Mouse (Mus musculus) kidney, adult 11 months (tissue): Measurements from ENCODE around the gene Rnf168.

Experiments used
- DNase-seq: peaks from one replicate; pipeline ENCODE4 v3.0.0; 2022

Gene Rnf168

DNA sequence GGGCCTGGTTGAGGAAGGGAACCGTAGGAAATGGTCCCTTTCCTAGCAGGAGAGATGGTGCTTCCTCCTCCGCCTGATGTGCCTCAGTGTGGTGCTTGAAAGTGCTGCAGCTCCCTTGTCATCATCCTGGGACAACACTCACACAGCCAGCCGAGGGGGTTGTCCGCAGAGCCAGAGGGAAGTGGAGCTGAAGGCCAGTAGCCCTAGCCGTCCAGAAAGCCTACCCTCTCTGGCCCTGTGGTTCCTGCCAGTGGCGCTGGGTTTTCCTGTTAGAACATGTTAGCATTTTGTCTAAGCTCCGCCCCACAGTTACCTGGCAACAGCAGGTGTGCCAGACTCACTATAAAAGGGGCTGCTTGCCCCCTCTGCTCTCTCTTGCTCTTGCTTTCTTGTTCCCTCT, 46.7 kb downstream of the Rnf168 start:
- no peak for DNase-seq

DNA sequence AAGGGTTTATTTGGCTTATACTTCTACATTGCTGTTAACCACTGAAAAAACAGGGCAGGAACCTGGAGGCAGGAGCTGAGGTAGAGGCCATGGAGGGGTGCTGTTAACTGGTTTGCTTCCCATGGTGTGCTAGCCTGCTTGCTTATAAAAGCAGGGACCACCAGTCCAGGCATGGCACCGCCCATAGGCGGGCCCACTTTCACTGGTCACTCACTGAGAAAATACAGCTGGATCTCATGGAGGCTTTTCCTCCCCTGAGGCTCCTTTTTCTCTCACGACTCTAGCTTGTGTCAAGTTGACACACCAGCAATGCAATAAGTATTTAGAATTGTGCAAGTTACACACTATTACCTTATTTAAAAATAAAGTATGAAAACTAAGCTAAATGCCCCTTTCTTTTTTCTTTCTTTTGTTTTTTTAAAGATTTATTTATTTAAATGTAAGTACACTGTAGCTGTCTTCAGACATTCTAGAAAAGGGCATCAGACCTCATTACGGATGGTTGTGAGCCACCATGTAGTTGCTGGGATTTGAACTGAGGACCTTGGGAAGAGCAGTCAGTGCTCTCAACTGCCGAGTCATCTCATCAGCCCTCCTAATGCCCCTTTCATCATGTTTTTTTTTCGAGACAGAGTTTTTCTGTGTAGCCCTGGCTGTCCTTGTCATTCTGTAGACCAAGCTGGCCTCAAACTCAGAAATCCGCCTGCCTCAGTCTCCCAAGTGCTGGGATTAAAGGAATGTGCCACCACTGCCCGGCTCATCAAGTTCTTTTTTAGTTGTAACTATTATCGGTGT, 53.8 kb downstream of the Rnf168 start:
- no peak for DNase-seq

DNA sequence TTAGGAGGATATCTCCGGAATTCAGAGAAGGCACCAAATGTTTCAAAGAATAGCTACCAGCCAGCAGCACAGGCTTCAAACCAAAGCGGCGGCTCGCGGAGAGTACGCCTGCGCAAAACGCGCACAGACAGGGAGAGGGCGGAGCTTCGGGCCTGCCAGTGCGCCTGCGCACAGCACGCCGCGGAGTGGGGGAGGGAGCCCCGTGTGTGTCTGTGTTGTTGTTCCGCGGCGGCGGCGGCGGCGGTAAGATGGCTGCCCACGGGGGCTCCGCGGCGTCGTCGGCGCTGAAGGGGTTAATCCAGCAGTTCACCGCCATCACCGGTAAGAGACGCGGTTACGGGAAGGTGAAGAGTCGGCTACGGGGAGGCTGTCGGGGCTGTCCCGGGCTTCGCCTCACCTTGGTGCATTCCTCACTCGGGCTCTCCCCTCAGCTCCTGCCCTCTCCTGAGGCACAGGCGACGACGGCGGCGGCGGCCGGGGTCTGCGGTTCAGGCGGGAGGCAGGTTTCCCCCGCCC, 54.8 kb downstream of the Rnf168 start, which contains the start of gene Ubxn7:
Gene Ubxn7, plus strand, starts transcription at position 218 of the 516 bp plus-strand sequence.
- DNase-seq, result peak; percentile 95

DNA sequence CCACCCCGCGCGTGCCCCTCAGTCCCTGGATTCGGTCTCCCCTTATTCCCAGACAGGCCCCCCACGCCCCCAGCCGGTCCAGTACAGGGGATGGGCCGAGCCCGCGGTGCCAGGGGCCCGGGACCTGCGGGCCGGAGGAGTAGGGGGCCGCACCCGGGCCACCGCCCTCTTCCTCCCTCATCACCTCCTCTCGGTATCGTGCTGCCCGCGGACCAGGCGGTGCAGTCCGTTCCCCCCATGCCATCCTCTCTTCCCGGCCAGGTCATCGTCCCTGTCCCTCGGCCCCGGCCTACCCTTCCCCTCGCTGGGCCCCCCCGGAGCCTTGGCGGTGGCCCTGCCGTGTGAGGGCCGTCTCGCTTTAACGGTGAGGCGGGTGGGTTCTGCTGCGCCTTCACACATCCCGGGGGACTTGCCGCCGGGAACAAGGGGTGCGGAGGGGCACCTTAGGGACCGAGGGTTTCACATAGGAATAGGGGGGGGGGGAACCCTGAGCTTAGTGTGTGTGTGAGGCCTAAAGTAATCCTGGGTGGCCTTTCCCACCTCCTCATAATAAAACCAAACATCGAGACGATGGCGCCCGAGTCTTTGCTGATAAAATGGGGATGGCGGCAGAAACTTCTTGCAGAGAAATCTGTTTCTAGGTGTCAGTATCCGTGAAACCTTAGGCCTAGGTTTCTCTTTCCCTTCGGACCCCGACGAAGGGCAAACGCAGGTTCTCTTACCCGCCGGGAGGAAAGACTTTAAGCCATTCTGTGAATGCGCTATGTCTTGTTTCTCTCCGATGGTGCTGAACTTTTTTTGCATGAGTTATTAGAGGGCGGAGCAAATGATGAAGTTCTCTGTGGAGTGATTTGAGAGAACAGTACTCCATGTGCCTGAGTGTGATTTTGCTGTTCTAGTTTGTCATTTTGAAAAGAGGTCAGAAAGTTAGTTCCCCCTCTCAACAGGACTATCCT, 55.6 kb downstream of the Rnf168 start:
- peak; percentile 32 for DNase-seq

DNA sequence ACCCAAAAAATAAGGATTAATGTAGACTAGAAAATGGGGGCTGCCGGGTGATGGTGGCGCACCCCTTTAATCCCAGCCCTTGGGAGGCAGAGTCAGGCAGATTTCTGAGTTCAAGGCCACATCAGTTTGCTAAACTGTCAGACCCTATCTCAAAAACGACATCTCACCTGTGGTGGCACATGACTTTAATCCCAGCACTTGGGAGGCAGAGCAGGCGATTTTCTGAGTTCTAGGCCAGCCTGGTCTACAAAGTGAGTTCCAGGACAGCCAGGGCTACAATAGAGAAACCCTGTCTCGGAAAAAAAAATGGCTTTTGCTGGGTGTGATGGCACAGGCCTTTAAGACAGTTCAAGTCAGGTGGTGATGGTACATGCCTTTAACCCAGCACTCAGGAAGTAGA, 57.9 kb downstream of the Rnf168 start:
- no peak for DNase-seq

DNA sequence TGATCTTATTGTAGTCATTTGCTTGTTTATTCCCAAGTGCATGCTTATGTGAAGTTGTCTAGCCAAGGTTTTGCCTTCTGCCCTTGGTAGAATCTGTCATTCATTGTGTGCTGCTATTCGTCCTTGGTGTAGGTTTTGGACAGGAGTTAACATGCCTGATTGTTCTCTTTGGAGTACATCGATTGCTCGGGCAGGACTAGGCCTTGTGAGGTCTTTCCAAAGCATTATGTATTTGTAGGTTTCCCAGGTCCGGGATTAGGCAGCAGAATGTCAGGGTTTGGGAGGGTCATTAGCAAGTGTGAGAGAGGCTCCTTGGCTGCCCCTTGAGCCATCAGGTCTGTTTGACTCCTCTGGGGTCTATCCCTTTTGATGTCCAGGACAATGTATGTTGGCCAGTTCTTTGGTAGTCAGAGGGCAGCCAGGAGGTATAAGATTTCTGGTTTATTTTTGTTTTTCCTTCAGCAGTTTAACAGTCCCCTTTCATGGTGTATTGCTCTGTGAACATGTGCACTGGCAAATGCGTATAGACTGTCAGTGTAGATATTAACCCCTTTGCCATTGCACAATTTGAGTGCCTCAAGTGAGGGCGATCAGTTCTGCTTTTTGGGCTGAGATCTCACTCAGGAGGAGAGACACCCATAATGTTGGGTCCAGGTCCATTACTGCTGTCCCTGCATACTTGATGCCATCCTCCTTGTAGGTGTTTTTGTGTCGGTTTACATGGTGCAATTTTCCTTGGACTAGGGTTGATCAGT, 58.9 kb downstream of the Rnf168 start:
- DNase-seq, result no peak

DNA sequence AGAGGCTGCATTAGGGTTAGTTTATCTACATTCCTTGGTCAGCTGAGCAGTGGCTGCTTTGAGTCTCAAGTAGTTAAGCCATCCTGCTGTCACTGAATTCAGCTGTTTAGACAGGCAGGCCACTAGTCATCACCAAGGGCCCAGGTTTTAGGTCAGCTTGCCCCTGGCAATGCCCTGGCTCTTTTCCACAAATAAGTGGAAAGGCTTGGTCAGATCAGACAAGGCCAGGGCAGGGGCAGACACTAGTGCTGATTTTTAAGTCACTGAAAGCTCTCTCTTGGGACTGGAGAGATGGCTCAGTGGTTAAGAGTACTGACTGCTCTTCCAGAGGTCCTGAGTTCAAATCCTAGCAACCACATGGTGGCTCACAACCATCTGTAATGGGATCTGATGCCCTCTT, 59.7 kb downstream of the Rnf168 start:
- DNase-seq, result no peak

DNA sequence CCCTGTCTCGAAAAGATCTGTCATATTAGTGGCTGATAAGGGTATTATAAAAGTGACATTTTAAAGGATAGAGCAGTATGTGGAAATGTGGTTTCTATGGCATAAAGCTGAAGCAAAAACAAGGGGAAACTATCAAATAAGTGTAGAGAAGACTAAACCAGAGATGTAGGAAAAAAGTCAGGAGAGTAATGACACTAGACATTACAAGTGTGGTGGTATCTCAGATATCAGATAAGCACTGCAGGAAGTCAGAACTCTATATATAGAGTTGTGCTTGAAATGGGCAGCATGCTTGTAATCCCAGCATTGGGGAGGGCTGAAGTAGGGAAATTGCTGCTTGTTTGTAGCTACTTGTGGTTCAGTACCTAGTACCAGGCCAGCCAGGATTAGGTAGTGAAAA, 63.2 kb downstream of the Rnf168 start:
- DNase-seq, result no peak

DNA sequence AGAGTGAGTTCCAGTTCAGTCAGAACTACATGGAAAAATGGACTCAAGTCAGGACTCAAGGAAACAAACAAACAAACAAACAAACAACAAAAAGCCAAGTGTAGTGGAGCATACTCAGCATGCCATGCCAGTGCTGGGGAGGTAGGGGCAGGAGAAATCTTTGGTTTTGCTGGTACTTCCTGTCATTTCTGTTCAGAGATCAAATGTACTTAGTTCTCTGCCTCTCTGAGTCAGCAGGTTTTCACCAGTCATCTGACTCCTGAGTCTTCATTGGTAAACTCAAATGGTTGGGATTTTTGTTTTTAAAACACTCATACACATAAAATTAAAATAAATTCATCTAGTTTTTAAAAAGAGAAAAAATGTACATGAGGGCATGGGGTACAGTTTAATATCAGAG, 68.3 kb downstream of the Rnf168 start:
- no peak for DNase-seq

DNA sequence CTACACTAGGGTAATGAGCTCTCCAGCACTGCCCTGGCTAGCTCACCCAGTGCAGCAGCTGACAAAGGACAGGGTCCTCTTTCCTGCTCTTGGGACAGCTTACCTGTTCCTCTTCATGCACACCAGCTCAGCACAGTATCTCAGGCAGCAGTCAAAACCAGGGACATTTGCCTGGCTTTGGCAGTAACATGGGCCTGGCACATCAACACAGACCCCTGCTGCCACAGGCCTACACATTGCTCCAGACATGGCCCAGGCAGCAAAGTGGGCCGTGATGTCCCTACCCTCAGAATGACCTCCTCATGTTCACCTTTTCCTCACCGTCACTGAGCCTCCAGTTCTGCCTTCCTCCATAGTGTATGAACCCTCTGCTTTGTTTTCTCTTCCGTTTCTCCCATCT, 73.5 kb downstream of the Rnf168 start:
- no peak for DNase-seq
